Mouse (Mus musculus): Measurements from ENCODE around the gene Yaf2. TPM values are rescaled to one million over a fixed set of nuclear protein-coding genes. Genes with fewer than 3 reads are reported as not detected.

Gene Yaf2
- polyA plus RNA-seq, 1 experiment from 2014 or later = 68.7 TPM

- WGBS = 93% methylated on average over 18 of the region's 19 CpGs
- no peaks in the 10 kb centered on the region for H3K4me1 ChIP-seq (ENCODE audit: control insufficient read depth, insufficient read depth, low read length)
- H3K27ac ChIP-seq (replicated peaks; ENCODE audit: low read depth, low read length) = no peak overlapping the region
- DNase-seq (ENCODE audit: low spot score) (no peak), ATAC-seq (ENCODE audit: low read depth) (no peak)
- no peaks in the 10 kb centered on the region for H3K9me3 ChIP-seq (ENCODE audit: control insufficient read depth, low read length)
- no peak overlapping the region for H3K9ac ChIP-seq (ENCODE audit: low read depth, low read length)
- H3K4me3 ChIP-seq (ENCODE audit: low read depth, low read length) = no peak overlapping the region
- no peaks in the 10 kb centered on the region for H3K36me3 ChIP-seq (ENCODE audit: control insufficient read depth, insufficient read depth, low read length)
- H3K4me2 ChIP-seq (ENCODE audit: low read depth, low read length) = no peak overlapping the region
- no peaks in the 10 kb centered on the region for H3K27me3 ChIP-seq (replicated peaks; ENCODE audit: control insufficient read depth, insufficient read depth, low read length)
Observed at GRCm38 (mm10) chr15:93358346-93359095, 21.8 kb upstream of the Yaf2 start.

GRCm38 (mm10) chr15:93340630-93341379 lies 4.1 kb upstream of the Yaf2 start:
- H3K4me1 ChIP-seq (ENCODE audit: control insufficient read depth, insufficient read depth, low read length) = no peaks in the 10 kb centered on the region

GRCm38 (mm10) chr15:93336658-93336924 lies 144 bp downstream of the Yaf2 start:
- no CpG with 5 or more reads among the region's 52 CpGs for WGBS
- H3K9ac ChIP-seq (ENCODE audit: low read depth, low read length) = peak overlapping the region; percentile 80
- DNase-seq (ENCODE audit: low spot score) (no peak), ATAC-seq (ENCODE audit: low read depth) (no peak)
- peak overlapping the region; percentile 80 for H3K4me3 ChIP-seq (ENCODE audit: low read depth, low read length)
- no peaks in the 10 kb centered on the region for H3K9me3 ChIP-seq (ENCODE audit: control insufficient read depth, low read length)
- H3K4me2 ChIP-seq (ENCODE audit: low read depth, low read length) = peak overlapping the region; percentile 84
- H3K27me3 ChIP-seq (replicated peaks; ENCODE audit: control insufficient read depth, insufficient read depth, low read length) = no peaks in the 10 kb centered on the region
- no peaks in the 10 kb centered on the region for H3K36me3 ChIP-seq (ENCODE audit: control insufficient read depth, insufficient read depth, low read length)
- peak overlapping the region; percentile 93 for H3K27ac ChIP-seq (replicated peaks; ENCODE audit: low read depth, low read length)
- H3K4me1 ChIP-seq (ENCODE audit: control insufficient read depth, insufficient read depth, low read length) = no peaks in the 10 kb centered on the region

More at GRCm38 (mm10) chr15:93340630-93341379, 4.1 kb upstream of the Yaf2 start:
- Histone ChIP-seq H3K4me2 (ENCODE audit: low read depth, low read length) (no peak overlapping the region), H3K4me3 (ENCODE audit: low read depth, low read length) (no peak overlapping the region), H3K9me3 (ENCODE audit: control insufficient read depth, low read length) (no peaks in the 10 kb centered on the region), H3K9ac (ENCODE audit: low read depth, low read length) (no peak overlapping the region), H3K27ac (replicated peaks; ENCODE audit: low read depth, low read length) (no peak overlapping the region), H3K27me3 (replicated peaks; ENCODE audit: control insufficient read depth, insufficient read depth, low read length) (no peaks in the 10 kb centered on the region), H3K36me3 (ENCODE audit: control insufficient read depth, insufficient read depth, low read length) (no peaks in the 10 kb centered on the region)
- 83% methylated on average over 10 of the region's 10 CpGs for WGBS
- DNase-seq (ENCODE audit: low spot score) (no peak), ATAC-seq (ENCODE audit: low read depth) (no peak)

DNA sequence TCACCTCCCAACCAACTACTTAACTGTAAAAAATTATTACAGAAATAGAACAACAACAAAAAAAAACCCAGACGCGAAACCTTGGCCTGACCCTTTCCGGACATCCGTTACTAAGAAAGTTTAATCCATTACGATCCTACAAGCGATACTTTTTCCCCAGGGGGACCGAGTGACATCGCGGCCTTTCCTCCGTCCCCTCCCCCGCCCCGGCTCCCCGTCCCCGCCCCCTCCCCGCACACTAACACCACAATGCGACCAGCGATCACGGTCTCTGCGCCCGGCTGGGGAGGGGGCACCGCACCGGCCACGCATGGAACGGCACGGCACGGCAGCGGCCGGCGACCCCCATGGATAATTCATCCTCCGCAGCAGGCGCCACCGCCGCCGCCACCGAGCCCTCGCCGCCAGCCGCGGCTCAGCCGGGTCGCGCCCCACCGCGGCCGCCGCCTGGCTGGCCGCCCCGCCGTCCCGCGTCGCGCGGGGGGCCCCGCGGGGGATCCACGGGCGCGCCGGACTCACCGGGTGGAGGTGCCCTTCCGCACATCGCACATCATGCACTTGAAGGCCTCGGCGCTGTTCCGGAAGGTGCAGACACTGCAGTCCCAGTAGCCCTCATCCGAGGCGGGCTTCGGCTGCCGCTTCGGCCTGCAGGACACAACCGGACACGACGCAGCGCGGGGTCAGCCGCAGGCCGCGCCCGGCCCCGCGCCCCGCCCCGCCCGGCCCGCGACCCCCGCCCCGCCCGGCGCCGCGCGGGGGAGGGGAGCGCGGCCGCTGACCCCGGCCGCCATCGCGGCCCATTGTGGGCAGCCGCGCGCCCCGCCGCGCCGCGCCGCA lies 696 bp downstream of the Yaf2 start:
- Histone ChIP-seq H3K27me3 (replicated peaks; ENCODE audit: control insufficient read depth, insufficient read depth, low read length) (no peaks in the 10 kb centered on the region), H3K27ac (replicated peaks; ENCODE audit: low read depth, low read length) (peak overlapping the region; percentile 93), H3K4me3 (ENCODE audit: low read depth, low read length) (peak overlapping the region; percentile 80), H3K4me1 (ENCODE audit: control insufficient read depth, insufficient read depth, low read length) (no peaks in the 10 kb centered on the region), H3K36me3 (ENCODE audit: control insufficient read depth, insufficient read depth, low read length) (no peaks in the 10 kb centered on the region), H3K9ac (ENCODE audit: low read depth, low read length) (peak overlapping the region; percentile 80), H3K4me2 (ENCODE audit: low read depth, low read length) (peak overlapping the region; percentile 84), H3K9me3 (ENCODE audit: control insufficient read depth, low read length) (no peaks in the 10 kb centered on the region)
- ATAC-seq (ENCODE audit: low read depth) = peak; percentile 56
- WGBS = under 1% methylated on average over 15 of the region's 110 CpGs
- peak; percentile 73 for DNase-seq (ENCODE audit: low spot score)

DNA sequence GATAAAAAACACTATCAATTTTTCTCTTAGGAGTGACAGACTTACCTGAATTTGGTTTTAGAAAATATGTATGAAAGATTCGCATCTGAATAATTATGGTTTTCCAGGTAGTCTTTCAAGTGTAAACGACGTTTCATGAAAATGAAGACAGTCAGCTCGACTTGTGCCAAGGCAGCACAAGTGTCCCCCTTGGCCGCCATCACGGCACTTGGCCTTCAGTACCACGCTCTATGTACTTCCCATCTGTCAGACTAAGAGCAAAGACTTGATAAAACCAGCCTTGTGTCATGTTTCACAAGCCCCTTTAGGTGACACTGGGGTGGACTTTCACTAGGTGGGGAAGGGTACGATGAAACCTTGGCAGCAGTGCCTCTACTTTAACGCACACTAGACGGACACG lies 5.5 kb downstream of the Yaf2 start:
- WGBS = 92% methylated on average over 11 of the region's 11 CpGs
- Histone ChIP-seq H3K36me3 (ENCODE audit: control insufficient read depth, insufficient read depth, low read length) (0 out of 2 replicates have a peak, but pooled peaks cover 6% of the 10 kb centered on the region), H3K27me3 (replicated peaks; ENCODE audit: control insufficient read depth, insufficient read depth, low read length) (no peaks in the 10 kb centered on the region), H3K9ac (ENCODE audit: low read depth, low read length) (no peak overlapping the region), H3K4me3 (ENCODE audit: low read depth, low read length) (no peak overlapping the region), H3K9me3 (ENCODE audit: control insufficient read depth, low read length) (no peaks in the 10 kb centered on the region), H3K4me2 (ENCODE audit: low read depth, low read length) (no peak overlapping the region), H3K27ac (replicated peaks; ENCODE audit: low read depth, low read length) (no peak overlapping the region), H3K4me1 (ENCODE audit: control insufficient read depth, insufficient read depth, low read length) (no peaks in the 10 kb centered on the region; the same call in 1 of the 2 replicates)
- ATAC-seq (ENCODE audit: low read depth) = no peak
- no peak for DNase-seq (ENCODE audit: low spot score)

GRCm38 (mm10) chr15:93327235-93327634 lies 9.5 kb downstream of the Yaf2 start:
- ATAC-seq (ENCODE audit: low read depth) = no peak
- peaks cover 3% of the 10 kb centered on the region; the same call in 1 of the 2 replicates for H3K4me1 ChIP-seq (ENCODE audit: control insufficient read depth, insufficient read depth, low read length)
- 63% methylated on average over 3 of the region's 3 CpGs for WGBS

GRCm38 (mm10) chr15:93326651-93327050 lies 10.1 kb downstream of the Yaf2 start:
- DNase-seq (ENCODE audit: low spot score) (peak; percentile 13), ATAC-seq (ENCODE audit: low read depth) (no peak)
- Histone ChIP-seq H3K4me3 (ENCODE audit: low read depth, low read length) (no peak overlapping the region), H3K9ac (ENCODE audit: low read depth, low read length) (no peak overlapping the region), H3K4me2 (ENCODE audit: low read depth, low read length) (no peak overlapping the region), H3K27me3 (replicated peaks; ENCODE audit: control insufficient read depth, insufficient read depth, low read length) (no peaks in the 10 kb centered on the region), H3K4me1 (ENCODE audit: control insufficient read depth, insufficient read depth, low read length) (peaks cover 3% of the 10 kb centered on the region; the same call in 1 of the 2 replicates), H3K27ac (replicated peaks; ENCODE audit: low read depth, low read length) (no peak overlapping the region), H3K9me3 (ENCODE audit: control insufficient read depth, low read length) (no peaks in the 10 kb centered on the region), H3K36me3 (ENCODE audit: control insufficient read depth, insufficient read depth, low read length) (0 out of 2 replicates have a peak, but pooled peaks cover 6% of the 10 kb centered on the region)
- WGBS = 68% methylated on average over 10 of the region's 10 CpGs

More at GRCm38 (mm10) chr15:93327235-93327634, 9.5 kb downstream of the Yaf2 start:
- no peak overlapping the region for H3K9ac ChIP-seq (ENCODE audit: low read depth, low read length)
- no peaks in the 10 kb centered on the region for H3K9me3 ChIP-seq (ENCODE audit: control insufficient read depth, low read length)
- H3K27ac ChIP-seq (replicated peaks; ENCODE audit: low read depth, low read length) = no peak overlapping the region
- no peak for DNase-seq (ENCODE audit: low spot score)
- no peak overlapping the region for H3K4me2 ChIP-seq (ENCODE audit: low read depth, low read length)
- no peak overlapping the region for H3K4me3 ChIP-seq (ENCODE audit: low read depth, low read length)
- no peaks in the 10 kb centered on the region for H3K27me3 ChIP-seq (replicated peaks; ENCODE audit: control insufficient read depth, insufficient read depth, low read length)
- 0 out of 2 replicates have a peak, but pooled peaks cover 6% of the 10 kb centered on the region for H3K36me3 ChIP-seq (ENCODE audit: control insufficient read depth, insufficient read depth, low read length)

- H3K4me2 ChIP-seq (ENCODE audit: low read depth, low read length) = no peak overlapping the region
- peaks cover 3% of the 10 kb centered on the region; the same call in 1 of the 2 replicates for H3K4me1 ChIP-seq (ENCODE audit: control insufficient read depth, insufficient read depth, low read length)
- DNase-seq (ENCODE audit: low spot score) (no peak), ATAC-seq (ENCODE audit: low read depth) (no peak)
- no peaks in the 10 kb centered on the region for H3K9me3 ChIP-seq (ENCODE audit: control insufficient read depth, low read length)
- no peak overlapping the region for H3K9ac ChIP-seq (ENCODE audit: low read depth, low read length)
- no peaks in the 10 kb centered on the region for H3K27me3 ChIP-seq (replicated peaks; ENCODE audit: control insufficient read depth, insufficient read depth, low read length)
- no peak overlapping the region for H3K27ac ChIP-seq (replicated peaks; ENCODE audit: low read depth, low read length)
- 78% methylated on average over 5 of the region's 5 CpGs for WGBS
- 0 out of 2 replicates have a peak, but pooled peaks cover 6% of the 10 kb centered on the region for H3K36me3 ChIP-seq (ENCODE audit: control insufficient read depth, insufficient read depth, low read length)
- H3K4me3 ChIP-seq (ENCODE audit: low read depth, low read length) = no peak overlapping the region
Observed at GRCm38 (mm10) chr15:93325360-93325759, 11.4 kb downstream of the Yaf2 start.
